Mouse (Mus musculus) thymus, postnatal 10 days (tissue): ENCODE data around the gene Ank2.

Source experiments
- DNase-seq, 2 experiments: peaks; one replicate each; pipeline ENCODE4 v3.0.0; 2021; ENCODE audit warnings: low spot score in 2 of 2

Gene Ank2

DNA sequence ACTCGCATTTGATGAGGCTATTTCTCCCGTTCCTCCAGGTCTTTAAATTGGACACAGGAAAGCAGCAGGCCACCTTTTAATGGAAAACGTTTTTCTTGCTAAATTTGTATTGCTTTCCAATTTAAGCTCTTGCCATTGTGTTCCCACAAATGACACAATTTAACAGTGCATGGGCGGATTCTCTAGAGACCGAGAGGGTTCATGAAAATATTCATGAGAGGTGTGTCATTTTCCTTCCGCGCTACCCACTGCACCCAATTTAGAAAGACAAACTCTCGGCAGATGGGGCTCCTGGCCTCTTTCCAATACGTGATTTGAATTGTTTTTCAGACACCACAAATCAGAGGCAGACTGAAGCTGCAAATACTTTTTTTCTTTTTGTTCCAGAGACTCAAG lies 205.7 kb downstream of the Ank2 start:
- DNase-seq: no peak

DNA sequence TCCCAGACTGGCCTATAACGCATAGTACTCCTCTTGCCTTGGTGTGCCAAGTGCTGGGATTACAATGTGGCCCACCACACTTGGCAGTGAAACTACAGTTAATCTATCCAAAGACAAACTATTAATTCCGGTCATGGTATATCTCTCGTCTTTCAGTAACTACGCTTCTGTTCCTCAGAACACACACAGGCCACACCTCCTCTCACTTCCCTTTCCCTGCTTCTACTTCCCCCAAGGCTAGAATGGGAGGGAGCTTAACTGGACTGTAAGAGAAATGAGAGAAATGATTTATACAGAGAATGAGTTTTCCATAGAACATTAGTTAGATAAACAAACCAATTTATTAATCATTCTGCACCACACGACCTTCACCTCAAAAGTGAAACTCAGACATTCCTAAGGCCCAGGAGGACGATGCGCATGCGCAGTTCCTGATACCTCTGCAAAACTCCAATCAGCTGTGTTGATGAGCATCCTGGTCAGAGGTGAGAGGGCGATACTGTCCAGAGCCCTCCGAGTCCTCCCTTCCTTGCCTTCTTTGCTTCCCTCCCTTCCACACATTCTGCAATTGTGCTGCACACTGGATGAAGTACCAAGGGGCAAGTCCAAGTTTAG lies 206.2 kb downstream of the Ank2 start:
- DNase-seq: no peak

GRCm38 (mm10) chr3:127282277-127282676 lies 216.9 kb downstream of the Ank2 start:
- no peak for DNase-seq

DNA sequence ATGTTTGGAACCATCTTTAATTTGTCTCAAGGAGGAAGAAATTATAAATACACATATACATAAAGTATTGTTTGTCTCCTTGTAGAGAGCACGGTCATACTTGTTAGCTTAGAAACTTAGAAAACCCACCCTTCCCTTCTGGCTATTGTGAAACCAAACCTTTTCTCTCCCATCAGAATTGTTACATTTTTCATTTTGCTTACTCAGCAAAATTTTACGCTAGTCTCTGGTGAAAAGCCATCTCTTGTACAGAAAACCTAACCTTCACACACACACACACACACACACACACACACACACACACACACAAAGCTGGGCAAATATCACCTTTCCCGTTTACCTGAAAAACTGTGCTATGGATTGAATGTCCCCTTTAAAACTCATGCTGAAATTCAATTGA lies 217.8 kb downstream of the Ank2 start:
- no peak for DNase-seq

GRCm38 (mm10) chr3:127280376-127280775 lies 218.8 kb downstream of the Ank2 start:
- no peak for DNase-seq

DNA sequence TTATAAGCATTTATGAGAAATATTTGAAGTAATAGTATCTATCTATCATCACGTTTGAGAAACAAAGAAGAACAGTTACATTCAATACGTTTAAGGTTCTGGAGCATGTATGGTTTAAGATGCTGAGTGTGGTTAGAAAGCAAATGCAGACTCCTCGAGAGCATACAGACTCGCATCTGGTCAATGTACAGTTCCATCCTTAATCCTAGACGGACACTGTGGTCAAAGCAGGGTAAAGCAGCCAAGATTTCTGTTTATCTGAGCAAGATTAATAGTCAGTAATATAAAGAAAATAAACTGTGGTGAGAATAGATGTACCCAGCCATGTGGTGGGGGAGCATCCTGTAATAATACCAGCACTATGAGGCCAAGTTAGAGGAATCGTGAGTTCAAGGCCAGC lies 223.2 kb downstream of the Ank2 start:
- no peak for DNase-seq

- no peak for DNase-seq
These were observed 226.3 kb downstream of the Ank2 start for GRCm38 (mm10) chr3:127272801-127273200.

GRCm38 (mm10) chr3:127269616-127270015 lies 229.5 kb downstream of the Ank2 start:
- DNase-seq: no peak

GRCm38 (mm10) chr3:127267846-127268245 lies 231.3 kb downstream of the Ank2 start:
- DNase-seq: no peak

- no peak for DNase-seq
These were observed 233.4 kb downstream of the Ank2 start for GRCm38 (mm10) chr3:127265732-127266131.

GRCm38 (mm10) chr3:127265182-127265581 lies 234.0 kb downstream of the Ank2 start:
- no peak for DNase-seq

GRCm38 (mm10) chr3:127260786-127261166 lies 238.4 kb downstream of the Ank2 start:
- DNase-seq: no peak

- DNase-seq: no peak
These were observed 239.0 kb downstream of the Ank2 start for GRCm38 (mm10) chr3:127260007-127260785.

- no peak for DNase-seq
These were observed 240.6 kb downstream of the Ank2 start for GRCm38 (mm10) chr3:127258466-127259075.

DNA sequence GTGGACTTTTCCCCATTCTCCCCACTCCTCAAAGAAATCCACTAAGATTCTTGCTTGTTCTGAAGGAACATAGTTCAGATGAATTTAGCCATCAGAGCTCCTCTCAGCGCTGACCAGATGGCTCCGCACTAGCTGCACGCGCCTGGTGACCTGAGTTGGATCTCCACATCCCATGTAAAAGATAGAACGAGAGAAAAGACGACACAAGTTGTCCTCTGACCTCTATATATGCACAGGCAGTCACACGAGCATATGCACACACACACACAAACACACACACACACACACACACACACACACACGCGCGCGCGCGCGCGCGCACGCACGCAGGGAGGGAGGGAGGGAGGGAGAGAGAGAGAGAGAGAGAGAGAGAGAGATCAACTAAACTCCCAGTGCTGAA lies 241.2 kb downstream of the Ank2 start:
- DNase-seq: no peak

GRCm38 (mm10) chr3:127257279-127257925 lies 241.7 kb downstream of the Ank2 start:
- DNase-seq: no peak

DNA sequence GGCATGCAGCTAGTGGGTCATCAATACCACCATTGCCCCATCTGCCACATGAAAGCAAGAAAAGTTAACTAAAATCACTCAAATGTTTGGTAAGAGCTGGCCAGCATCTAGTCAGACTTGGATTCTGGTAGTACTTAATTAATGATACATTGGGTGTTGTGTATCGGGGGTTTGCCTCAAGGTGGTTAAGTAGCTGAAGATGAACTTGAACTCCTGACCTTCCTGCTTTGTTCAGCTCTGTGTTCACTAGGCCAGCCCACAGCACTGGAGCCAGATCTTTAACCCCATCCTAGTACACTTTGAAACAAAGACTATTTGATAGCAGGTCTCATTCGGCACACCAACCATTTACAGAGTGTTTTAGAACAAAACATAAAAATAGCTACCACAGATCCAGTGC lies 242.5 kb downstream of the Ank2 start:
- no peak for DNase-seq

DNA sequence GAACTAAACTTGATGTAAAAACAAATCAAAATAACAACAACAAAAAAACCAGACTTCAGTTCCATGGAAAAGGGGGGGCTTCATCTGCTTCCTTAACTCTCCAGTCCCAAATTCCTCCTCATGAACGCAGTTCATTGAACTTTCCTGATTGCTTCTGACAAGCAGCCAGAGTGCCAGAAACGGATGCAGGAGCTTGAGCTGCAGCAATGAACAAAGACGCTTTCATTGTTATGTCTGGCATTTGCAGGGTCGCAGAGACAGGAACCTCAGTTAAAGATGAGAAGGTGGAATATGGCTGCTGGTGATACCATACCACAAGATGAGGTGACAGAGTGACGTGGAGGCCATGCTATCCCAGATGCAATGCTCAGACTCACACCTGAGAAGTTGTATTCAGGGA lies 248.2 kb downstream of the Ank2 start:
- DNase-seq: no peak

GRCm38 (mm10) chr3:127248611-127249010 lies 250.5 kb downstream of the Ank2 start:
- DNase-seq: no peak

GRCm38 (mm10) chr3:127246989-127247708 lies 252.0 kb downstream of the Ank2 start:
- DNase-seq: no peak

- no peak for DNase-seq
These were observed 255.1 kb downstream of the Ank2 start for GRCm38 (mm10) chr3:127243928-127244642.
